Mouse (Mus musculus) hindbrain, embryonic 11.5 days (tissue): ENCODE measurements at regions not wholly inside any gene's neighbourhood (a gene's known extent, or its start where the extent isn't known, plus 50 kb on each side); places are given as distances from the start of the nearest gene placed in this dataset.

ENCODE experiments used
- ATAC-seq: fragments of 200-750 bp; cut with Nextera tagmentation; 2 replicates; pipeline ENCODE4 v1.8.0; 2017; ENCODE audit warnings: mild to moderate bottlenecking, moderate TSS enrichment, moderate library complexity; ENCODE audit not compliant: low FRiP score
- DNase-seq: peaks from one replicate; pipeline ENCODE4 v3.0.0-alpha.2; 2015; ENCODE audit warnings: low spot score
- H3K27ac ChIP-seq: fragments of 300-500 bp; sonication (generic); 2 replicates; pipeline ENCODE4 v1.5.1; 2014; ENCODE audit warnings: mild to moderate bottlenecking, low read depth, low read length
- H3K27me3 ChIP-seq: fragments of 300-500 bp; sonication (generic); 2 replicates; pipeline ENCODE4 v1.6.1; 2014; ENCODE audit warnings: mild to moderate bottlenecking, low read length, moderate library complexity, mixed read lengths; ENCODE audit not compliant: control insufficient read depth, insufficient read depth
- H3K36me3 ChIP-seq: fragments of 300-500 bp; sonication (generic); 2 replicates; pipeline ENCODE4 v1.6.1; 2014; ENCODE audit warnings: mild to moderate bottlenecking, low read length, moderate library complexity, mixed read lengths; ENCODE audit not compliant: control insufficient read depth, insufficient read depth
- H3K4me1 ChIP-seq: fragments of 300-500 bp; sonication (generic); replicated peaks from 2 replicates; pipeline ENCODE4 v1.6.1; 2014; ENCODE audit warnings: low read length, mixed read lengths; ENCODE audit not compliant: control insufficient read depth, insufficient read depth
- H3K4me2 ChIP-seq: fragments of 300-500 bp; sonication (generic); replicated peaks from 2 replicates; pipeline ENCODE4 v1.6.1; 2014; ENCODE audit warnings: mild to moderate bottlenecking, low read depth, low read length
- H3K4me3 ChIP-seq: fragments of 300-500 bp; sonication (generic); 2 replicates; pipeline ENCODE4 v1.5.1; 2014; ENCODE audit warnings: low read depth, low read length
- H3K9ac ChIP-seq: fragments of 300-500 bp; sonication (generic); 2 replicates; pipeline ENCODE4 v1.6.1; 2014; ENCODE audit warnings: low read depth, low read length
- H3K9me3 ChIP-seq: fragments of 300-500 bp; sonication (generic); 2 replicates; pipeline ENCODE4 v1.6.1; 2016; ENCODE audit warnings: low read length; ENCODE audit not compliant: control insufficient read depth
- WGBS: fragments of 180-500 bp; shearing (Covaris S2); extraction: QIAGEN DNeasy Blood & Tissue Kit; methylation state at CpG from one replicate; pipeline ENCODE4 v1.1.7; 2014; 5-methylcytosine and 5-hydroxymethylcytosine counted together

- no peaks in the 10 kb centered on the region for H3K9me3 ChIP-seq
- no peak overlapping the region for H3K9ac ChIP-seq
- H3K27ac ChIP-seq: no peak overlapping the region
- no peak for ATAC-seq
- 91% methylated on average over 6 of the region's 6 CpGs for WGBS
- no peaks in the 10 kb centered on the region for H3K36me3 ChIP-seq
- DNase-seq: no peak
- no peaks in the 10 kb centered on the region for H3K27me3 ChIP-seq
- H3K4me3 ChIP-seq: no peak overlapping the region
- no peaks in the 10 kb centered on the region for H3K4me1 ChIP-seq
- H3K4me2 ChIP-seq: no peak overlapping the region
These were observed 251.0 kb downstream of the Ipmk start for GRCm38 (mm10) chr10:71598515-71598914.

- Histone ChIP-seq H3K27me3 (no peaks in the 10 kb centered on the region), H3K4me1 (no peaks in the 10 kb centered on the region), H3K4me3 (no peak overlapping the region), H3K4me2 (no peak overlapping the region), H3K9ac (no peak overlapping the region), H3K27ac (no peak overlapping the region), H3K9me3 (no peaks in the 10 kb centered on the region), H3K36me3 (no peaks in the 10 kb centered on the region)
- DNase-seq: no peak
- WGBS: 93% methylated on average over 4 of the region's 4 CpGs
- no peak for ATAC-seq
These were observed 266.2 kb downstream of the Ipmk start for GRCm38 (mm10) chr10:71613736-71614135.

GRCm38 (mm10) chr10:71617156-71617555 lies 269.6 kb downstream of the Ipmk start:
- no peak overlapping the region for H3K4me2 ChIP-seq
- no peak overlapping the region for H3K27ac ChIP-seq
- H3K4me1 ChIP-seq: no peaks in the 10 kb centered on the region
- H3K9ac ChIP-seq: no peak overlapping the region
- no peak overlapping the region for H3K4me3 ChIP-seq
- no peak for DNase-seq
- no peaks in the 10 kb centered on the region for H3K9me3 ChIP-seq
- no peak for ATAC-seq
- WGBS: 89% methylated on average over 4 of the region's 4 CpGs
- no peaks in the 10 kb centered on the region for H3K27me3 ChIP-seq
- no peaks in the 10 kb centered on the region for H3K36me3 ChIP-seq

GRCm38 (mm10) chr10:71646071-71646470 lies 298.5 kb downstream of the Ipmk start:
- no peaks in the 10 kb centered on the region for H3K4me1 ChIP-seq
- no peaks in the 10 kb centered on the region for H3K27me3 ChIP-seq
- H3K9me3 ChIP-seq: no peaks in the 10 kb centered on the region
- H3K9ac ChIP-seq: no peak overlapping the region
- H3K4me2 ChIP-seq: no peak overlapping the region
- no peak overlapping the region for H3K4me3 ChIP-seq
- no peaks in the 10 kb centered on the region for H3K36me3 ChIP-seq
- DNase-seq: no peak
- ATAC-seq: no peak
- 87% methylated on average over 3 of the region's 3 CpGs for WGBS
- no peak overlapping the region for H3K27ac ChIP-seq

- Histone ChIP-seq H3K27me3 (no peaks in the 10 kb centered on the region), H3K4me2 (no peak overlapping the region), H3K4me1 (no peaks in the 10 kb centered on the region), H3K27ac (no peak overlapping the region), H3K36me3 (no peaks in the 10 kb centered on the region), H3K9me3 (no peaks in the 10 kb centered on the region), H3K9ac (no peak overlapping the region), H3K4me3 (no peak overlapping the region)
- no peak for DNase-seq
- 88% methylated on average over 7 of the region's 7 CpGs for WGBS
- no peak for ATAC-seq
These were observed 310.0 kb downstream of the Ipmk start for GRCm38 (mm10) chr10:71657525-71657924.

DNA sequence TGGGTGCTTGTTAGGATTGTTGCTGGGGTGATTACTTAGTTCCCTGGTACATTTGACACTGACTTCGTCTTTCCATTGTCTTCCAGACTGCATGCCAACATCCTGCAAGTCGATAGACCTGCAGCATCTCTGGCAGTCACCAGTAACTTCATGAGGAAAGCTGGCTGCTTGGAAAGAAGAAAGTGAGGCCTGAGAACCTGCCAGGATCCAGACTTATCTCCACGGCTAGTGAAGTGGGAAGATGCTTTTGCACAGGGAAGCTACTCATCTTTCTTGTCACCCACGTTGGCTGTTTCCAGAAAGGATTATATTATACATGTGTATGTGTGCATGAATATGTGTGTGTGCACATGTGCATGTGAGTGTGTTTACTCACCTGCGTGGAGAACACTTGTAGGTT lies 316.0 kb downstream of the Ipmk start:
- DNase-seq: no peak
- Histone ChIP-seq H3K27ac (no peak overlapping the region), H3K4me1 (no peaks in the 10 kb centered on the region), H3K4me3 (no peak overlapping the region), H3K27me3 (no peaks in the 10 kb centered on the region), H3K9me3 (no peaks in the 10 kb centered on the region), H3K4me2 (no peak overlapping the region), H3K36me3 (no peaks in the 10 kb centered on the region), H3K9ac (no peak overlapping the region)
- ATAC-seq: no peak
- 73% methylated on average over 5 of the region's 5 CpGs for WGBS

- no peaks in the 10 kb centered on the region for H3K4me1 ChIP-seq
- DNase-seq (peak; percentile 12), ATAC-seq (peak; percentile 68)
- no peak overlapping the region for H3K27ac ChIP-seq
- H3K36me3 ChIP-seq: no peaks in the 10 kb centered on the region
- H3K4me3 ChIP-seq: no peak overlapping the region
- WGBS: 80% methylated on average over 7 of the region's 7 CpGs
- no peaks in the 10 kb centered on the region for H3K9me3 ChIP-seq
- H3K27me3 ChIP-seq: no peaks in the 10 kb centered on the region
- no peak overlapping the region for H3K9ac ChIP-seq
- H3K4me2 ChIP-seq: no peak overlapping the region
These were observed 319.6 kb downstream of the Ipmk start for GRCm38 (mm10) chr10:71667160-71667571.

GRCm38 (mm10) chr10:71679240-71679639 lies 331.7 kb downstream of the Ipmk start:
- H3K4me1 ChIP-seq: no peaks in the 10 kb centered on the region
- H3K4me3 ChIP-seq: no peak overlapping the region
- no peaks in the 10 kb centered on the region for H3K9me3 ChIP-seq
- H3K27me3 ChIP-seq: no peaks in the 10 kb centered on the region
- H3K36me3 ChIP-seq: no peaks in the 10 kb centered on the region
- no peak overlapping the region for H3K27ac ChIP-seq
- no peak overlapping the region for H3K4me2 ChIP-seq
- DNase-seq (no peak), ATAC-seq (no peak)
- 80% methylated on average over 5 of the region's 5 CpGs for WGBS
- no peak overlapping the region for H3K9ac ChIP-seq

DNA sequence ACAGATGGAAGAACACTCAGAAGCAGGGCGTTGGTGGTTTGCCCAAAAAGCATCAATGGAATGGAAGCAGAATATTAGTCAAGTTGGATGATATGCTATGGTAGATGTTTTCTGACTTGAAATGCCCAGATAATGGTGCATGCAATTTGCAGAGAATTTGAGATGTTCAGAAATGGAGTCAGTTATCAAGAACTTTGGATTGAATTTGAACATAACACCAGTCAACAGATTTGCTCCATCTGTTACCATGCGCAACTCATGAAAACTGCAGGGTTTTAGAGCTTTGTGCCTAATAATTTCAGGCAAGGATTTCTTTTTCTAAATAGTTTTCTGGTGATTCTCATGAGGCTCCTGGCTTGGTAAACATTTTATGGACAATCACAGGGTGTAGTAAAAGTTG lies 365.9 kb downstream of the Ipmk start:
- H3K4me1 ChIP-seq: no peaks in the 10 kb centered on the region
- H3K4me3 ChIP-seq: no peak overlapping the region
- no peak overlapping the region for H3K4me2 ChIP-seq
- no peaks in the 10 kb centered on the region for H3K9me3 ChIP-seq
- ATAC-seq: no peak
- WGBS: 90% methylated on average over 2 of the region's 2 CpGs
- no peak overlapping the region for H3K9ac ChIP-seq
- H3K36me3 ChIP-seq: no peaks in the 10 kb centered on the region
- no peak for DNase-seq
- no peaks in the 10 kb centered on the region for H3K27me3 ChIP-seq
- H3K27ac ChIP-seq: no peak overlapping the region
